Mouse (Mus musculus): ENCODE measurements around the gene Znfx1. TPM values are rescaled to one million over a fixed set of nuclear protein-coding genes. Genes with fewer than 3 reads are reported as not detected.
A peak's percentile ranks its signal among the peaks of the same experiment; 100 is the strongest.

The Znfx1 gene
- polyA plus RNA-seq, 1 experiment, result 15.8 TPM

GRCm38 (mm10) chr2:167080387-167080786 is 17.6 kb upstream of the Znfx1 start:
- no peak for TF ChIP-seq USF1 (IDR thresholded peaks at IDR 0.05; ENCODE audit: low read depth)
- no peak for TF ChIP-seq FOSL1 (IDR thresholded peaks at IDR 0.05; ENCODE audit: insufficient read depth, low read length, poor library complexity, severe bottlenecking)
- TF ChIP-seq CEBPB (IDR thresholded peaks at IDR 0.05; ENCODE audit: low read depth), result no peak
- no peak for TF ChIP-seq CTCF (IDR thresholded peaks at IDR 0.05; ENCODE audit: control insufficient read depth, insufficient read depth, insufficient read length)
- no peak for TF ChIP-seq MAX (IDR thresholded peaks at IDR 0.05)
- TF ChIP-seq MYOG (IDR thresholded peaks at IDR 0.05; ENCODE audit: control insufficient read depth, extremely low read depth, insufficient read length), result no peak
- no peak for TF ChIP-seq MYOD1 (IDR thresholded peaks at IDR 0.05; ENCODE audit: control insufficient read depth, insufficient read length, low read depth)
- Histone ChIP-seq H3K4me3 (ENCODE audit: insufficient read depth, poor library complexity, severe bottlenecking) (no peak overlapping the region), H3K27me3 (ENCODE audit: control insufficient read depth, insufficient read depth, insufficient read length) (no peaks in the 10 kb centered on the region), H3K36me3 (ENCODE audit: control insufficient read depth, insufficient read depth) (no peaks in the 10 kb centered on the region), H3K79me3 (ENCODE audit: low read depth) (no peaks in the 10 kb centered on the region), H3ac (ENCODE audit: control insufficient read depth, insufficient read length, low read depth) (no peak overlapping the region), H3K79me2 (ENCODE audit: control insufficient read depth, insufficient read depth) (no peaks in the 10 kb centered on the region)

GRCm38 (mm10) chr2:167079535-167080257 is 16.9 kb upstream of the Znfx1 start:
- Histone ChIP-seq H3K4me3 (ENCODE audit: insufficient read depth, poor library complexity, severe bottlenecking) (peak overlapping the region; percentile 2), H3K79me3 (ENCODE audit: low read depth) (no peaks in the 10 kb centered on the region), H3K27me3 (ENCODE audit: control insufficient read depth, insufficient read depth, insufficient read length) (no peaks in the 10 kb centered on the region), H3K36me3 (ENCODE audit: control insufficient read depth, insufficient read depth) (no peaks in the 10 kb centered on the region), H3K79me2 (ENCODE audit: control insufficient read depth, insufficient read depth) (no peaks in the 10 kb centered on the region), H3ac (ENCODE audit: control insufficient read depth, insufficient read length, low read depth) (no peak overlapping the region)
- TF ChIP-seq MAX (IDR thresholded peaks at IDR 0.05), result peak; percentile 29
- no peak for TF ChIP-seq FOSL1 (IDR thresholded peaks at IDR 0.05; ENCODE audit: insufficient read depth, low read length, poor library complexity, severe bottlenecking)
- no peak for TF ChIP-seq CTCF (IDR thresholded peaks at IDR 0.05; ENCODE audit: control insufficient read depth, insufficient read depth, insufficient read length)
- no peak for TF ChIP-seq CEBPB (IDR thresholded peaks at IDR 0.05; ENCODE audit: low read depth)
- TF ChIP-seq MYOD1 (IDR thresholded peaks at IDR 0.05; ENCODE audit: control insufficient read depth, insufficient read length, low read depth), result peak; percentile 80
- TF ChIP-seq MYOG (IDR thresholded peaks at IDR 0.05; ENCODE audit: control insufficient read depth, extremely low read depth, insufficient read length), result no peak
- no peak for TF ChIP-seq USF1 (IDR thresholded peaks at IDR 0.05; ENCODE audit: low read depth)

- Histone ChIP-seq H3K4me3 (ENCODE audit: insufficient read depth, poor library complexity, severe bottlenecking) (no peak overlapping the region), H3K27me3 (ENCODE audit: control insufficient read depth, insufficient read depth, insufficient read length) (no peaks in the 10 kb centered on the region), H3ac (ENCODE audit: control insufficient read depth, insufficient read length, low read depth) (peak overlapping the region; percentile 23), H3K36me3 (ENCODE audit: control insufficient read depth, insufficient read depth) (no peaks in the 10 kb centered on the region), H3K79me2 (ENCODE audit: control insufficient read depth, insufficient read depth) (no peaks in the 10 kb centered on the region), H3K79me3 (ENCODE audit: low read depth) (no peaks in the 10 kb centered on the region)
- TF ChIP-seq MYOD1 (IDR thresholded peaks at IDR 0.05; ENCODE audit: control insufficient read depth, insufficient read length, low read depth) (peak; percentile 41), FOSL1 (IDR thresholded peaks at IDR 0.05; ENCODE audit: insufficient read depth, low read length, poor library complexity, severe bottlenecking) (no peak), MAX (IDR thresholded peaks at IDR 0.05) (no peak), CEBPB (IDR thresholded peaks at IDR 0.05; ENCODE audit: low read depth) (peak; percentile 69), CTCF (IDR thresholded peaks at IDR 0.05; ENCODE audit: control insufficient read depth, insufficient read depth, insufficient read length) (no peak), MYOG (IDR thresholded peaks at IDR 0.05; ENCODE audit: control insufficient read depth, extremely low read depth, insufficient read length) (no peak), USF1 (IDR thresholded peaks at IDR 0.05; ENCODE audit: low read depth) (no peak)
Measured at GRCm38 (mm10) chr2:167078931-167079495, 16.2 kb upstream of the Znfx1 start.

GRCm38 (mm10) chr2:167078486-167078885 is 15.7 kb upstream of the Znfx1 start:
- H3K4me3 ChIP-seq (ENCODE audit: insufficient read depth, poor library complexity, severe bottlenecking), result no peak overlapping the region
- peak overlapping the region; percentile 23 for H3ac ChIP-seq (ENCODE audit: control insufficient read depth, insufficient read length, low read depth)
- TF ChIP-seq CEBPB (IDR thresholded peaks at IDR 0.05; ENCODE audit: low read depth), result no peak
- no peak for TF ChIP-seq MYOD1 (IDR thresholded peaks at IDR 0.05; ENCODE audit: control insufficient read depth, insufficient read length, low read depth)
- no peak for TF ChIP-seq CTCF (IDR thresholded peaks at IDR 0.05; ENCODE audit: control insufficient read depth, insufficient read depth, insufficient read length)
- no peak for TF ChIP-seq USF1 (IDR thresholded peaks at IDR 0.05; ENCODE audit: low read depth)
- no peak for TF ChIP-seq MAX (IDR thresholded peaks at IDR 0.05)
- TF ChIP-seq FOSL1 (IDR thresholded peaks at IDR 0.05; ENCODE audit: insufficient read depth, low read length, poor library complexity, severe bottlenecking), result no peak
- TF ChIP-seq MYOG (IDR thresholded peaks at IDR 0.05; ENCODE audit: control insufficient read depth, extremely low read depth, insufficient read length), result no peak
- H3K79me2 ChIP-seq (ENCODE audit: control insufficient read depth, insufficient read depth), result no peaks in the 10 kb centered on the region
- H3K27me3 ChIP-seq (ENCODE audit: control insufficient read depth, insufficient read depth, insufficient read length), result no peaks in the 10 kb centered on the region
- H3K79me3 ChIP-seq (ENCODE audit: low read depth), result no peaks in the 10 kb centered on the region
- H3K36me3 ChIP-seq (ENCODE audit: control insufficient read depth, insufficient read depth), result no peaks in the 10 kb centered on the region

- no peaks in the 10 kb centered on the region for H3K79me2 ChIP-seq (ENCODE audit: control insufficient read depth, insufficient read depth)
- H3K4me3 ChIP-seq (ENCODE audit: insufficient read depth, poor library complexity, severe bottlenecking), result no peak overlapping the region
- no peak for TF ChIP-seq USF1 (IDR thresholded peaks at IDR 0.05; ENCODE audit: low read depth)
- peak; percentile 28 for TF ChIP-seq MYOD1 (IDR thresholded peaks at IDR 0.05; ENCODE audit: control insufficient read depth, insufficient read length, low read depth)
- no peaks in the 10 kb centered on the region for H3K79me3 ChIP-seq (ENCODE audit: low read depth)
- H3K36me3 ChIP-seq (ENCODE audit: control insufficient read depth, insufficient read depth), result no peaks in the 10 kb centered on the region
- no peaks in the 10 kb centered on the region for H3K27me3 ChIP-seq (ENCODE audit: control insufficient read depth, insufficient read depth, insufficient read length)
- no peak overlapping the region for H3ac ChIP-seq (ENCODE audit: control insufficient read depth, insufficient read length, low read depth)
Measured at GRCm38 (mm10) chr2:167077199-167077962, 14.6 kb upstream of the Znfx1 start.

All from C2C12 (cell line).